Mouse (Mus musculus) lung, adult 2 months (tissue): ENCODE data around the gene Tmem205. TPM values are rescaled to one million over a fixed set of nuclear protein-coding genes. Genes with fewer than 3 reads are reported as not detected.
A peak's percentile ranks its signal among the peaks of the same experiment; 100 is the strongest.

Experiments
- DNase-seq: peaks from one replicate; pipeline ENCODE4 v3.0.0; 2022
- H3K4me1 ChIP-seq: fragments of 200-500 bp; 2 replicates; pipeline ENCODE4 v1.6.1; 2011; ENCODE audit warnings: low read length; ENCODE audit not compliant: control insufficient read depth, insufficient read depth
- H3K4me3 ChIP-seq: fragments of 200-500 bp; replicated peaks from 2 replicates; pipeline ENCODE3; 2011; ENCODE audit warnings: low read depth, mild to moderate bottlenecking, control low read depth, low read length; ENCODE audit errors: extremely low read depth
- CTCF ChIP-seq: fragments of 200-500 bp; IDR thresholded peaks from 2 replicates; pipeline ENCODE4 v1.5.1; 2011; ENCODE audit warnings: mild to moderate bottlenecking, low read length, control low read depth; ENCODE audit not compliant: insufficient read depth
- POLR2A ChIP-seq: fragments of 200-500 bp; IDR thresholded peaks from 2 replicates; pipeline ENCODE4 v1.6.1; 2011; ENCODE audit warnings: low read depth, mild to moderate bottlenecking, control low read depth, low read length, borderline replicate concordance; ENCODE audit errors: extremely low read depth
- WGBS: fragments of 180-500 bp; shearing (Covaris S2); methylation state at CpG from one replicate; pipeline ENCODE4 v1.1.7; 2018; 5-methylcytosine and 5-hydroxymethylcytosine counted together
- polyA plus RNA-seq: library from polyadenylated mRNA; depleted of rRNA; stranded (reverse); fragments of >200 nt; gene quantifications from 2 replicates; pipeline ENCODE4 v1.2.3, GENCODE M21; 2012

The Tmem205 gene
- polyA plus RNA-seq, 1 experiment = 194 TPM

DNA sequence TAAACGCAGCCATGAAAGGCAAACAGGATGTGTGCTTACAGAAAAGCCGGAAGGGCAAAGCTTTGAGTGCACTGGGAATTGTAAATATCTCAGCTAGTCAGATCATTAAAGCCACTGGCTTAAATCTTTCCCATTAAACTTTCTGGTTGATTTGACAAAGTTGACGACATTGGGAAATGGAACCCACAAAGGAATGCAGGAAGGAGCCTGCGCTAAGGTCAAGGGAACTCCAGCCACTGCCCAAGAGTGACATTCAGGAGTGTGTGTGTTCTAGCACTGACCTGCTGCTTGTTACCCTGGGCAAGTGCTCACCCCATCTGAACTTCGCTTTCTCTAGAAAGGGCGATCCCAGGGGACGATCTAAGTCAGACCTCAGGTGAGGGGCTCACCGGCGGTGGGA, 32.8 kb upstream of the Tmem205 start:
- no peak overlapping the region for H3K4me3 ChIP-seq
- peaks cover 22% of the 10 kb centered on the region for H3K4me1 ChIP-seq
- TF ChIP-seq CTCF (no peak), POLR2A (no peak)
- no peak for DNase-seq
- 50% methylated on average over 9 of the region's 9 CpGs for WGBS

DNA sequence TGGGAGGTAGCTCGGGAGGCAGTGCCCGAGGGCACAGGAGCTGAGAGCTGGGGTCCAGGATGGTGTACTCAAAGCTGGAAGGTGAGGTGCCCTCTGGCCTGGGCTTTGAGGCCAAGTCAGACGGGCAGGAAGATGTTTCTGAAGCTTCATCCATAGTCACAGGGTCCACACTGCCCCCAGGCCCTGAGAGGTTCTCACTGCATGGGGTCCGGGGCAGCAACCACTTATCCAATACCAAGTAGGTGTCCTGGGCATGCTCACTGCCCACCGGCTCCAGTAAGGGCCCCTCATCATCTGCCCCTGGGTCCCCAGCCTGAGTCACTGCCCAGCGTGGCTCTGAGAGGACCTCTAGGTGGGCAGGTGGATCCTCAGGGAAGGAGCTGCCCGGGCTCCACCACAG, 31.9 kb upstream of the Tmem205 start:
- no peak for DNase-seq
- TF ChIP-seq POLR2A (no peak), CTCF (no peak)
- 90% methylated on average over 7 of the region's 7 CpGs for WGBS

DNA sequence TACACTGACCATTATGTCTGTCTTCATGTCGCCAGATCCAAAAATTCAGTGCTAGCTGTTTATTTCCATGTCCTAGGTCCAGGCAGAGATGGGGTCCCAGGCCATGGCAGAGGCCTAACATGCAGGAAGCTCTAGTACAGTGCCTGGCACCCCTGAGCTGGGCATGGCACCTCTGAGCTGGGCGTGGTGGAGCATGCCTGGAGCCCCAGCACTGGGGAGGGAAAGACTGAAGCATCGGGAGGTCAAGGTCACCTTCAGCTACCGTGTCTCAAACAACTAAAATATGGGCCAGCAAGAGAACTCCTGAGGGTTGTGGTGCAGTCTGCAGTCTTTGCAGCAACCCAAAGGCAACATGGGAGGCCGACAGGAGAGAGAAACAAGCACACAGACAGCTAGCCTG, 31.0 kb upstream of the Tmem205 start:
- no peak for TF ChIP-seq POLR2A
- TF ChIP-seq CTCF = no peak
- H3K4me1 ChIP-seq = peaks cover 22% of the 10 kb centered on the region
- H3K4me3 ChIP-seq = no peak overlapping the region
- DNase-seq = no peak
- WGBS = 77% methylated on average over 5 of the region's 5 CpGs

More for the DNA sequence above, 31.9 kb upstream of the Tmem205 start:
- Histone ChIP-seq H3K4me1 (peaks cover 22% of the 10 kb centered on the region), H3K4me3 (no peak overlapping the region)

DNA sequence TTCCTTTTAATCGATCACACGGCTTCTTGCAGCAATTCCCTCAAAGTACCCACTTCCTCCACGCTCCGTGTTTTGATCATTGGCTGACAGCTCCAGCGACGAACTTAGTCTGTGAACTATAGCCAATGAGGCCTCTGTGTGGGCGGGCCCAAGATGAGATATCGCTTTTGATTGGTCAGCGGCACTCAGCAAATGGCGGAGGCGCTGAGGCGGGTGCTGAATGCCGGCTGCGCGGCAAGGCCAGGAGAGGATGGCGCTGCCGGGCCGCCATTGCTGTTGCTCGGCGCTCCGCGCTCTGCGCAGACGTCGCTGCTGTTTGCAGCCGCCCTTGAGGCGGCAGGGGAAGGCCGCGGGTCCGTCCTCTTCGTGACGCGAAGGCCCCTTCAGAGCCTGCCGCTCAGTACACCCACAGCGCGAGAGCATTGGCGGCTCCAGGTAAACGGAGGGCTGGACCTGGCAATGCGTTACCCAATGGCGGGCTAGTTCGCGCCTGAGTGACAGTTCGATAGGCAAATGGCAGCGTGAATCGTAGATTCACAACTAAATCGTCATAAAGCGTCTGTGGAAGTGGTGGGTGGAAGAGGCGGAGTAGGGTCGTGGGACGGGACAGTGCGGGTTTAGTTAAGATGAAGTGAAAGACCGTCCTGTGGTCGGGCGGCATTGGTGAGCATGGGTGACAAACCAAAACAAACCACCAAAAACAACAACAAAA, 28.4 kb upstream of the Tmem205 start, which contains the start of gene Swsap1:
Gene Swsap1, plus strand, starts transcription at position 186 of the 712 bp plus-strand sequence.
- WGBS = under 1% methylated on average over 54 of the region's 54 CpGs
- Histone ChIP-seq H3K4me1 (peaks cover 7% of the 10 kb centered on the region), H3K4me3 (peak within 1 kb of the TSS; percentile 96)
- TF ChIP-seq POLR2A = peak; percentile 66; the same call in 1 of the 2 replicates
- no peak for TF ChIP-seq CTCF
- DNase-seq = peak; percentile 99

DNA sequence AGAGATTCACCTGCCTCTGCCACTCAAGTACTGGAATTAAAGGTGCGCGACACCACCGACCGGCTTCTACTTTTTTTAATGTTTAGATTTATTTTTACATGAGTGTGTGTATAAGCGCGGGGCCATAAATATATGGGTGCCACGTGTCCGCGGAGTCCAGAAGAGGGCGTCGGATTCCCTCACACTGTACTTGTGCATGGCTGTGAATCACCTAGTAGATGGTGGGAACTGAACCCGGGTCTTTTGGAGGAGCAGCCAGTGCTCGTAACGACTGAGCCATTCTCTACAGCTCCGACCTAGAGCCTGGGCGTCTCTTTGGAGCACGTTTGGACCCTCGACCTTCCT, 27.8 kb upstream of the Tmem205 start:
- 2% methylated on average over 18 of the region's 18 CpGs for WGBS
- H3K4me3 ChIP-seq = peak overlapping the region; percentile 96
- H3K4me1 ChIP-seq = peaks cover 1% of the 10 kb centered on the region
- TF ChIP-seq CTCF (0 out of 2 replicates have a peak, but pooled peaks have one; percentile 25), POLR2A (no peak)
- no peak for DNase-seq

DNA sequence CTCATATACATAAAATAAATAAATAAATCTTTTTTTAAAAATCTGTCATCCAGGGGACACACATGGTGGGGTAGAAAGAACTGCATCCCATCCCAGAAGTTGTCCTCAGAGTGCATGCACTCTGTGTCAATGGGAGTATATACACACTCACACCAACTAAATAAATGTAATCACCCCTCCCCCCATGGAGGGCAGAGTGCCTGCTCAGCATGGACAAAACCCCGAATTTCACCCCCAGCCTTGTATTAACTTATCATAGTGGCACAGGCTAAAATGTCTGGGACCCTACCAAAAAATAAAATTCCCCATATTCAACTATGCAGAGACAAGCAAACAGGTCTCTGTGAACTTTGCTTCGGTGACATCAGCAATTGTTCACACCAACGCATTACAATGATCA, 27.3 kb upstream of the Tmem205 start:
- no peak for DNase-seq
- 64% methylated on average over 3 of the region's 3 CpGs for WGBS
- Histone ChIP-seq H3K4me1 (no peaks in the 10 kb centered on the region), H3K4me3 (no peak overlapping the region)
- TF ChIP-seq POLR2A (no peak), CTCF (no peak)

DNA sequence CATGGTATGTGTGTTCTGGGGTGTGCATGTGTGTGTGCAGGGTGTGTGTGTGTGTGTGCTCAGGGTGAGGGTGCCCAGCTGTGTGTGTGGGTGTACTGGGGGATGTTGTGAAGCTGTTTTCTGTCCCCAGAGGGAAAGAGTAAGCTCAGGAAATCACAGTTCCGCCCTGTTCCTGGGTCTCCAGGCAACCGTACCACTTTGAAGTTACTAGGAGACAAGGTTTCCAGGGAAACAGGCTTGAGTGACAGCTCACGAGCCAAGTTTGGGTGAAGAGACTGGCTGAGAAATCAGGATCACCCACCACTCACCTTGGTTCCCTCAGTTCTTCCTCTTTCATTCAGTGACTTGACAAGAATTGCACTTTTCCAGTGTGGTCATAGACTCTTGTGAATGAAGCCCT, 26.2 kb upstream of the Tmem205 start:
- WGBS = 8% methylated on average over 3 of the region's 3 CpGs
- DNase-seq = no peak
- H3K4me1 ChIP-seq = no peaks in the 10 kb centered on the region
- no peak overlapping the region for H3K4me3 ChIP-seq
- no peak for TF ChIP-seq CTCF
- no peak for TF ChIP-seq POLR2A

DNA sequence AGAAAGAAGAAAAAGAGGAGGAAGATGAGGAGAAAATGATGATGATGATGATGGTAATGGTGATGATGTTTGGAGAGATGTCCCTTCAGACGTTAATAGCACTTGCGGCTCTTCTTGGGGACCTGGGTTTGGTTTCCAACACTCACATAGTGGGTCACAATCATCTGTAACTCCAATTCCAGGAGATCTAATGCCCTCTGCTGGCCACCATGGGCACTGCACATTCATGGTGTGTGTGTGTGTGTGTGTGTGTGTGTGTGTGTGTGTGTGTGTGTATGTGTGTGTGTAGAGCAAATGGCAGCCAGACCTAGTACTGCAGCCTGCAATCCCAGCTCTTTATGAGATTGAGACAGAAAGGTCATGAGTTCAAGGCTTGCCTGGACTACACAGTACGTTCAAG, 24.6 kb upstream of the Tmem205 start:
- no peaks in the 10 kb centered on the region for H3K4me1 ChIP-seq
- no peak for TF ChIP-seq CTCF
- no peak for TF ChIP-seq POLR2A
- no peak overlapping the region for H3K4me3 ChIP-seq
- DNase-seq = no peak
- WGBS = 74% methylated on average over 3 of the region's 3 CpGs

DNA sequence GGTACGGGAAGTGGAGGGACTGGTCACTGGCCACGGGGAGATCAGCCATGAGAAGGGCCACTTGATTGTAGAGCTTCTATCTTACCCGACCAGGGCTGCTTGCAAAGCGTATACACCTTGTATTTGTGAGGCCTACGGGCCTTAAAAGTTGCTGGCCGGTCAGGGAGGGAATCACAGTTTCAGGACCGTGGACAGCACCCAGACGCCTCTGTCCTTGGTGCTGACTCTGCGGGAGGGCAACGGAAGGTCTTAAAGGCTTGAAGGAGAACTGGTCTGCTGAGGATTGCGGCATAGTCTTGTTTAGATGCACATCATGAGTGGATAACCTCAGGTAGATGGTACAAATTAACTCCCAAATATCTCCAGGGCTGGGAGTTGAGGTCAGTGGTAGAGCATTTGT, 23.0 kb upstream of the Tmem205 start:
- 12% methylated on average over 11 of the region's 11 CpGs for WGBS
- DNase-seq = peak; percentile 81
- peak; percentile 45; the same call in 1 of the 2 replicates for TF ChIP-seq CTCF
- no peak for TF ChIP-seq POLR2A
- no peaks in the 10 kb centered on the region for H3K4me1 ChIP-seq
- no peak overlapping the region for H3K4me3 ChIP-seq

DNA sequence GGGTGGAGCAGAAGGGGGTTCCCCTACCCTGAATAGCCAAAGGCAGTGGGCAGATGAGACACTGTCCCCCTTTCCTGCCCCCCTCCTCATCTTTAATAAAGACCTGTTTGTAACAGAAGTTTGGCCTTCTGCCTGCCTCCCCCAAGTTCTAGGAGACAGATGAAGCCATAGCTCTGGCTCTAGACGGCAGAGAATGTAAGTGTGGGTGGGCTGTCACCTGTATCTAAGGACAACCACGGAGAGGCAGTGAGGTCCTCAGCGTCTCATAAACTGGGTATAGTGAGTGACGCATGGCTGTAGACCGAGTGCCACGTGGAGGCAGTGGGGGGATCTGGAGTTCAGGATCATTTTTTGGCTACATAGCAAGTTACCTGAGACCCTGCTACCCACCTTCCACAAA, 21.4 kb upstream of the Tmem205 start:
- no peak for TF ChIP-seq CTCF
- no peak for TF ChIP-seq POLR2A
- 63% methylated on average over 6 of the region's 6 CpGs for WGBS
- no peak overlapping the region for H3K4me3 ChIP-seq
- no peaks in the 10 kb centered on the region for H3K4me1 ChIP-seq
- no peak for DNase-seq
